Mouse (Mus musculus) bone marrow, adult 2 months (tissue): ENCODE measurements around the gene Nfatc2ip.

ENCODE experiments used
- CTCF ChIP-seq: fragments of 200-500 bp; IDR thresholded peaks from 2 replicates; pipeline ENCODE4 v1.5.1; 2011; ENCODE audit warnings: low read length, control low read depth; ENCODE audit not compliant: control insufficient read depth, insufficient read depth
- POLR2A ChIP-seq: fragments of 200-500 bp; IDR thresholded peaks from 2 replicates; pipeline ENCODE4 v1.6.1; 2011; ENCODE audit warnings: low read depth, mild to moderate bottlenecking, control low read depth, low read length, borderline replicate concordance; ENCODE audit not compliant: control insufficient read depth

- TF ChIP-seq POLR2A (no peak), CTCF (no peak)
These were observed 43.6 kb upstream of the Nfatc2ip start for GRCm38 (mm10) chr7:126440134-126440533.
